Mouse (Mus musculus): ENCODE measurements around the gene Incenp. TPM values are rescaled to one million over a fixed set of nuclear protein-coding genes. Genes with fewer than 3 reads are reported as not detected.
"Not testable (repeated sequence)": the region's sequence is repeated elsewhere in the genome, so short reads cannot be mapped to it uniquely, and the experiment has no call there.

The Incenp gene
- polyA plus RNA-seq, 1 experiment from 2014 or later = 103 TPM

DNA sequence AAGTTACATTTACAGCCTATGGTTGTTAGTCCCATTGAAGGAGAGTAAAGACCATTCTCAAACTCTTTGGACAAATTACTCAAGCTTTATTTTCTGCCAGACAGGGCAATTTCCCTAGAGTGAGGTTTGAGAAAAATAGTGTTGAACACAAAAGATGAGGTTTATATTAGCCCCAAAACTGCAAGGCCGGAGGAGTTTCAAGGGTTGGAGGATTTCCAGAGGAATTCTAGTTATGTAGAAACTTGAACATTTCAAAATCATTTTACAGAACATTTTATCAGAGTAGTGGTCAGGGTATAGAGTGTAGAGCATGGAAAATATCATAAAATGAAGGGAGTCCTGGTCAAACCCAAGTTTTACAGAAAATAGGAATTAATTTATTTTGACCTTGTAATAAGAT lies 34.5 kb downstream of the Incenp start:
- H3K9ac ChIP-seq (ENCODE audit: low read length) = no peak overlapping the region
- no peaks in the 10 kb centered on the region for H3K36me3 ChIP-seq (ENCODE audit: control insufficient read depth, insufficient read depth, low read length)
- no peaks in the 10 kb centered on the region for H3K9me3 ChIP-seq (ENCODE audit: control insufficient read depth, low read length)
- H3K27ac ChIP-seq (ENCODE audit: low read depth, low read length) = no peak overlapping the region
- H3K4me2 ChIP-seq (ENCODE audit: low read depth) = no peak overlapping the region
- H3K4me1 ChIP-seq (ENCODE audit: control insufficient read depth, insufficient read depth, low read length) = no peaks in the 10 kb centered on the region
- no peaks in the 10 kb centered on the region for H3K27me3 ChIP-seq (ENCODE audit: control insufficient read depth, insufficient read depth, low read length)
- WGBS = 52% methylated on average over 1 of the region's 1 CpGs
- H3K4me3 ChIP-seq (ENCODE audit: low read depth, low read length) = no peak overlapping the region
- DNase-seq (ENCODE audit: low spot score) (no peak), ATAC-seq (ENCODE audit: insufficient read depth, low FRiP score, low TSS enrichment) (no peak)

DNA sequence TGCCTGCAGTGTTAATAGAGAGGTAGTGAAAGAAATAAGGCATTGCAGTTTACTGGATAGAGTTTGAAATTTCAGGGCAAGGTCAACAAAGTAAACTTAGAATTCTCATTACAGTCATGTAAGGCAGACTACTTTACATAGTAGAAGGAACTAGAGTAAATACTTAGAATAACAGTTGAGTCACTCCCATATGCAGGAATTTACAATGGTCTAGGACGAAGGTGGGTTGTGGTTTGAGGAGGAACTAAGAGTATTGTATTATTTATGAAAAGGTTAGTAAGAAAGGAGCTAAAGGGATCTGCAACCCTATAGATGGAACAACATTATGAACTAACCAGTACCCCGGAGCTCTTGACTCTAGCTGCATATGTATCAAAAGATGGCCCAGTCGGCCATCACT lies 38.5 kb downstream of the Incenp start:
- not testable (repeated sequence) for H3K9me3 ChIP-seq (ENCODE audit: control insufficient read depth, low read length); H3K9ac ChIP-seq (ENCODE audit: low read length); H3K27ac ChIP-seq (ENCODE audit: low read depth, low read length); H3K36me3 ChIP-seq (ENCODE audit: control insufficient read depth, insufficient read depth, low read length); H3K4me2 ChIP-seq (ENCODE audit: low read depth); H3K27me3 ChIP-seq (ENCODE audit: control insufficient read depth, insufficient read depth, low read length); DNase-seq (ENCODE audit: low spot score); H3K4me3 ChIP-seq (ENCODE audit: low read depth, low read length); ATAC-seq (ENCODE audit: insufficient read depth, low FRiP score, low TSS enrichment); H3K4me1 ChIP-seq (ENCODE audit: control insufficient read depth, insufficient read depth, low read length)
- 93% methylated on average over 2 of the region's 3 CpGs for WGBS

GRCm38 (mm10) chr19:9849368-9850075 lies 49.8 kb downstream of the Incenp start:
- not testable (repeated sequence) for H3K4me3 ChIP-seq (ENCODE audit: low read depth, low read length); H3K36me3 ChIP-seq (ENCODE audit: control insufficient read depth, insufficient read depth, low read length); H3K4me2 ChIP-seq (ENCODE audit: low read depth); H3K27me3 ChIP-seq (ENCODE audit: control insufficient read depth, insufficient read depth, low read length); H3K9me3 ChIP-seq (ENCODE audit: control insufficient read depth, low read length); ATAC-seq (ENCODE audit: insufficient read depth, low FRiP score, low TSS enrichment); DNase-seq (ENCODE audit: low spot score); H3K9ac ChIP-seq (ENCODE audit: low read length); H3K27ac ChIP-seq (ENCODE audit: low read depth, low read length); H3K4me1 ChIP-seq (ENCODE audit: control insufficient read depth, insufficient read depth, low read length)
- 68% methylated on average over 3 of the region's 3 CpGs for WGBS

GRCm38 (mm10) chr19:9847262-9847661 lies 52.1 kb downstream of the Incenp start, which contains the start of gene Scgb2a2:
Gene Scgb2a2, plus strand, starts transcription at chr19:9847562.
- Histone ChIP-seq H3K4me2 (ENCODE audit: low read depth) (no peak within 1 kb of the TSS), H3K27me3 (ENCODE audit: control insufficient read depth, insufficient read depth, low read length) (no peaks in the 10 kb centered on the region), H3K9me3 (ENCODE audit: control insufficient read depth, low read length) (no peaks in the 10 kb centered on the region), H3K4me1 (ENCODE audit: control insufficient read depth, insufficient read depth, low read length) (no peaks in the 10 kb centered on the region), H3K9ac (ENCODE audit: low read length) (no peak within 1 kb of the TSS), H3K27ac (ENCODE audit: low read depth, low read length) (no peak within 1 kb of the TSS), H3K36me3 (ENCODE audit: control insufficient read depth, insufficient read depth, low read length) (no peaks in the 10 kb centered on the region), H3K4me3 (ENCODE audit: low read depth, low read length) (no peak within 1 kb of the TSS)
- 87% methylated on average over 2 of the region's 2 CpGs for WGBS
- DNase-seq (ENCODE audit: low spot score) (no peak), ATAC-seq (ENCODE audit: insufficient read depth, low FRiP score, low TSS enrichment) (no peak)

DNA sequence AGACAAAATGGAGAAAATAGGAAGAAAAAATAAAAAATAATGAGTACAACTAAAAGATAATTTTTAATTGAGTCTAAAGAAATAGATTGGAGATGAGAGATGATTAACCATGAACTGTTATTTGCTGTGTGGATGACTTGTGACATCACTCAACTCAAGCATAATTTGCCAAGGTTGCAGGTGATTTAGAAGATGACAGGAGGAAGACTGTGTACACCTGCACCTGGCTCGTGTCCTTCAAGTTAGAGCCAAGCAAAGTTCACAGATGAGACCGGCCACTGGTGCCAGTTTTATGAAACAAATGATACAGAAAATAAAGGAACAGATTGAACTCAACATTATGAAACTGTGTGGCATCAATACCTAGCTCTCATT lies 62.0 kb downstream of the Incenp start:
- Histone ChIP-seq H3K4me2 (ENCODE audit: low read depth) (no peak overlapping the region), H3K9ac (ENCODE audit: low read length) (no peak overlapping the region), H3K9me3 (ENCODE audit: control insufficient read depth, low read length) (no peaks in the 10 kb centered on the region), H3K27ac (ENCODE audit: low read depth, low read length) (no peak overlapping the region), H3K36me3 (ENCODE audit: control insufficient read depth, insufficient read depth, low read length) (no peaks in the 10 kb centered on the region), H3K4me3 (ENCODE audit: low read depth, low read length) (no peak overlapping the region), H3K4me1 (ENCODE audit: control insufficient read depth, insufficient read depth, low read length) (no peaks in the 10 kb centered on the region), H3K27me3 (ENCODE audit: control insufficient read depth, insufficient read depth, low read length) (no peaks in the 10 kb centered on the region)
- 63% methylated on average over 2 of the region's 2 CpGs for WGBS
- peak; percentile 63 for ATAC-seq (ENCODE audit: insufficient read depth, low FRiP score, low TSS enrichment)
- DNase-seq (ENCODE audit: low spot score) = no peak

DNA sequence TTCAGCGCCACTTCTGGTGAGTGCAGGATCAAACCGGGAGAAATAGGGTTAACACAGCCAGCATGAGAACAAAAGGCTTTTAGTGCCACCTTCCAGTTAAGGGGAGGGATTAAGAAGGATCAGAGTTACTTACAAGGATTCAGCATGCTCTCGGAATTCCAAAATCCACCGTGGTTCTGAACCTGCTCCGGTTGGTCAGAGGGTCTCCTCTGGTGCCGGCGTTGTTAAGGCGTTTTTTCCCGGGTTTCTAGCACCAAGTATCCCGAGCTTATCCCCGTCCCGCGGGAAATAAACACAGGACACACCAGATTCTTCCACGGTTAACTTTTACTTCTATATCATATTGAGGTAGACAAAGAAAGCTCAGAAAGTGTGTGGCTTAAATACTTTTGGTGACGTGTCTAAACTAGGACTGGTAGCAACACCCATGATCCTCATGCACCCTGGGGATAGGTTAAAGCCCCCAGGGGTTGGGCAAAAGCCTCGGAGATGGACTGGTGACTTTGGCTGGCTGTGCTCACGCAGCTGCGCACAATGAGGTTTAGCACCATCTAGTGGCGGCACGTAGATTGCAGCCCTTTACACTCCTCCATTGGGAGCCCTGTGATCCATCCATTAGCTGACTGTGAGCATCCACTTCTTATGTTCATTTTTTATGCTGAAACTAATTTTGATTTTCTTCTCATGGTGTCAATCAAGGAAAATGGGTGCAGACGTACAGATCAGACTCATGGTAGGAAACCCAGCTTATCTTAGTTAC lies 62.6 kb downstream of the Incenp start:
- DNase-seq (ENCODE audit: low spot score); H3K27me3 ChIP-seq (ENCODE audit: control insufficient read depth, insufficient read depth, low read length); H3K36me3 ChIP-seq (ENCODE audit: control insufficient read depth, insufficient read depth, low read length); H3K27ac ChIP-seq (ENCODE audit: low read depth, low read length); H3K4me1 ChIP-seq (ENCODE audit: control insufficient read depth, insufficient read depth, low read length); H3K4me2 ChIP-seq (ENCODE audit: low read depth); H3K9ac ChIP-seq (ENCODE audit: low read length); H3K9me3 ChIP-seq (ENCODE audit: control insufficient read depth, low read length): not testable (repeated sequence)
- peak; percentile 91 for ATAC-seq (ENCODE audit: insufficient read depth, low FRiP score, low TSS enrichment)
- H3K4me3 ChIP-seq (ENCODE audit: low read depth, low read length) = peak overlapping the region; percentile 20; the same call in 1 of the 2 replicates
- WGBS = 19% methylated on average over 17 of the region's 21 CpGs

Small RNA genes within 50 kb of the gene (microRNA-seq; reads per million reads assigned to microRNA genes)
- gene Gm22369 = not detected
- not detected for gene Gm24484

Other genes with a start within 250 kb of the Incenp start
- gene Scgb2a2, start 52.0 kb downstream of the Incenp start, polyA plus RNA-seq (2014; fragmentation: Nextera tagmentation; extraction: Ambion mirVana) = not detected in 2 replicates
- gene Fth1, start 81.0 kb upstream of the Incenp start, polyA plus RNA-seq (2014; fragmentation: Nextera tagmentation; extraction: Ambion mirVana) = 1,187 and 1,207 TPM in 2 replicates
- gene Best1, start 102.1 kb upstream of the Incenp start, polyA plus RNA-seq (2014; fragmentation: Nextera tagmentation; extraction: Ambion mirVana) = 1.0 and 1.5 TPM in 2 replicates
- gene Rab3il1, start 102.1 kb upstream of the Incenp start, polyA plus RNA-seq (2014; fragmentation: Nextera tagmentation; extraction: Ambion mirVana) = 42.6 and 43.0 TPM in 2 replicates
- gene Fads3, start 142.0 kb upstream of the Incenp start, polyA plus RNA-seq (2014; fragmentation: Nextera tagmentation; extraction: Ambion mirVana) = 6.1 and 6.2 TPM in 2 replicates
- 48.9 and 57.1 TPM in 2 replicates for gene Fads2, start 202.2 kb upstream of the Incenp start, polyA plus RNA-seq (2014; fragmentation: Nextera tagmentation; extraction: Ambion mirVana)